Mouse (Mus musculus): ENCODE measurements around the gene Rhobtb3. TPM values are rescaled to one million over a fixed set of nuclear protein-coding genes. Genes with fewer than 3 reads are reported as not detected.

The Rhobtb3 gene
- polyA plus RNA-seq, 1 experiment from 2014 or later: 71.3 TPM

DNA sequence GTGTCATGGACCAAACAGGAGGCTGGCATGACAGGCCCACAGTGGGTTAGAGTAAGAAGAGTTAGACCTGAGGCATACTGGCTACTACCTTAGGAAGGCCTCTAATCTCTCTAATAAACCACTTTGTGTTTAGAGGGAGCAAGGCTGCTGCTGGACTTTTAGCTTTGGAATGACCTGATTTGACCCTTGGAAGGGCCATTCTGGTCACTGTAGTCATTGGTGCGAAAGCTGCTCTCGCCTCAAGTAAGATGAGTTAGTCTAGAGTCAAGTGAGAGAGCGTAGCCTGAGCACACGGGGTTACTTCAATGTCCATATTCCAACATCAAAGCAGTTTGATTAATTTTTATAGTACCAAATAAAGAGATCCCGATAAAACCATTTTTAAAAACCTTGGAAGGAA lies 100.4 kb downstream of the Rhobtb3 start:
- Histone ChIP-seq H3K27ac (no peak overlapping the region), H3K36me3 (no peaks in the 10 kb centered on the region), H3K9ac (no peak overlapping the region), H3K4me1 (peaks cover 16% of the 10 kb centered on the region), H3K4me3 (no peak overlapping the region), H3K4me2 (replicated peaks) (no peak overlapping the region), H3K9me3 (no peaks in the 10 kb centered on the region), H3K27me3 (no peaks in the 10 kb centered on the region)
- WGBS: 94% methylated on average over 5 of the region's 5 CpGs
- ATAC-seq (ENCODE audit: insufficient number of reproducible peaks, insufficient read depth, low FRiP score, low TSS enrichment): no peak

DNA sequence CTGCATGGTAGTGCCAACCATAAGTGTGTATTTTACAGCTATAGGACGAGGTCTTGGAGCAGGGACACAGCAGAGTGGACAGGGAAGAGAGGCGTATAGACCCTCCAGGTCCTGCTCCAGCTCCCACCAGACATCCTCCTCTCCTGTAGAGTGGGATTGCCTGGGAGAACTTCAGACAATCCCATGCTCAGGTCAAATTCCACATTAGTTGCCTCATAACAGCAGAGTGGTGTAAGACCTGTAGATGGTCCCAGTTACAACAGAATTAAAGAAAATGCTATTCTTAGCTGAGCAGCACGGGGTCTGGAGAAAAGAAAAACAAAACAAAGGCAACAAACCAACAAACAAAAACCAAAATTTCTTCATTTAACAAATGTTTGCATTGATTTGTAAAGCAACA lies 101.8 kb downstream of the Rhobtb3 start:
- H3K27me3 ChIP-seq: no peaks in the 10 kb centered on the region
- 85% methylated on average over 3 of the region's 3 CpGs for WGBS
- no peak for ATAC-seq (ENCODE audit: insufficient number of reproducible peaks, insufficient read depth, low FRiP score, low TSS enrichment)
- H3K9me3 ChIP-seq: no peaks in the 10 kb centered on the region
- no peaks in the 10 kb centered on the region for H3K36me3 ChIP-seq
- H3K27ac ChIP-seq: no peak overlapping the region
- H3K4me3 ChIP-seq: no peak overlapping the region
- no peak overlapping the region for H3K9ac ChIP-seq
- no peak overlapping the region for H3K4me2 ChIP-seq (replicated peaks)
- peaks cover 16% of the 10 kb centered on the region for H3K4me1 ChIP-seq

DNA sequence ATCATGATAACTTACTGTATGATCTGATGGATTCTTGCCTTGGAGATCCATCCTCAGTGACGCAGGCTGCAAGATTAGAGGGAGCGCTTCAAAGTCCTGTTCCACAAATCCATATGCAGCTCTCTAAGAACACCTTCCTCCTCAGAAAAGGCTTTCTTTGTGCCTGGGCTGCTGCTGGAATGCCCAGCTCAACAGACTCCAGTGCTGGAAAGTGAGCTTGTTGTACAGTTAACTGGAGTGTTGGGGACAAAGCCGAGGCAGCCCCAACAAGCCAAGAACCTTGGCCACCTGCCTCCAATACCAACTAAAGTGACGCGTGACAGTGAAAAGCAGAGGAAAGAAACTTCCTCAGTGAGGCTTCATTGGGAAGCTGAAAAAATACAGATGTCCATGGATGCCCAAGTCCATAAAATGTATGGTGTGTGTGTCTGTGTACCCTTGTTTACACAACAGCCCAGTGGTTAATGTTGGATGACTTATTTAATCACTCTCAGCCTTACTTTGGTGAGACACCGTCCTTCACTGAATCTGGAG lies 102.9 kb downstream of the Rhobtb3 start:
- Histone ChIP-seq H3K36me3 (no peaks in the 10 kb centered on the region), H3K27me3 (no peaks in the 10 kb centered on the region), H3K4me1 (peaks cover 16% of the 10 kb centered on the region), H3K27ac (peak overlapping the region; percentile 72; the same call in 1 of the 2 replicates), H3K4me3 (peak overlapping the region; percentile 55), H3K9me3 (no peaks in the 10 kb centered on the region), H3K9ac (peak overlapping the region; percentile 49; the same call in 1 of the 2 replicates), H3K4me2 (replicated peaks) (peak overlapping the region; percentile 71)
- no peak for ATAC-seq (ENCODE audit: insufficient number of reproducible peaks, insufficient read depth, low FRiP score, low TSS enrichment)
- 61% methylated on average over 6 of the region's 6 CpGs for WGBS

DNA sequence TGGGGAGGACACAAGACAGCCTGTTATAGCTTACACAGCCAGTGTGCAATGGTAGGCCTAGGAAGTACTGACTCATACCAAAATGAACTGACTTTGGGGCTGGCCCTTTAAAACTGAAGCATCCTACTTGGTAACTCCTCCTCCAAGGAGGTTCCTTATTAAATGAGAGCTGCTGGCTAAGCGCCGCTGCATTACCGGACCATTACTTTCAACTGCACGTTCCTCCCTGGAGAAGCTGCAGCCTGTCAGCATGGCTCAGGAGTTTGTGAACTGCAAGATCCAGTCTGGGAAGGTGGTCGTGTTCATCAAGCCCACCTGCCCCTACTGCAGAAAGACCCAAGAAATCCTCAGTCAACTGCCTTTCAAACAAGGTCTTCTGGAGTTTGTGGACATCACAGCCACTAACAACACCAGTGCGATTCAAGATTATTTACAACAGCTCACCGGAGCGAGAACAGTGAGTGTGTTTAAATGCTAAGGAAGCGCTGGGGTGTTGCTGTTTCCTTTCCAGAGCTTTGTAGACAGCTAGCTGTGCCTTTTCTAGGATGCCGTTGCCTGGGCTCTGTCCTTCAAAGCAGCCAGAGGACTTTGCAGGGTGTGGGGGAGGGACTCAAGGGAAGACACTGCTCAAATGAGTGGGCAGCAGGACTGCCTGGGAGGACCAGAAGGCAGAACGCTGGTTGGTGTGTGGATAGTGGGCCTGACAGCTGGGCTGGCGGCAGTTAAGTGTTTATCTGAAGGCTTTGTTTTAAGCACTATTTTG lies 103.8 kb downstream of the Rhobtb3 start, which contains the start of gene Glrx:
TSS of gene Glrx (plus strand) at position 150 of the 763 bp plus-strand sequence.
- WGBS: under 1% methylated on average over 12 of the region's 12 CpGs
- Histone ChIP-seq H3K27me3 (no peaks in the 10 kb centered on the region), H3K4me3 (peak within 1 kb of the TSS; percentile 55), H3K4me2 (replicated peaks) (peak within 1 kb of the TSS; percentile 71), H3K9me3 (no peaks in the 10 kb centered on the region), H3K9ac (peak within 1 kb of the TSS; percentile 49), H3K4me1 (peaks cover 16% of the 10 kb centered on the region), H3K27ac (peak within 1 kb of the TSS; percentile 72), H3K36me3 (no peaks in the 10 kb centered on the region)
- ATAC-seq (ENCODE audit: insufficient number of reproducible peaks, insufficient read depth, low FRiP score, low TSS enrichment): peak; percentile 79

DNA sequence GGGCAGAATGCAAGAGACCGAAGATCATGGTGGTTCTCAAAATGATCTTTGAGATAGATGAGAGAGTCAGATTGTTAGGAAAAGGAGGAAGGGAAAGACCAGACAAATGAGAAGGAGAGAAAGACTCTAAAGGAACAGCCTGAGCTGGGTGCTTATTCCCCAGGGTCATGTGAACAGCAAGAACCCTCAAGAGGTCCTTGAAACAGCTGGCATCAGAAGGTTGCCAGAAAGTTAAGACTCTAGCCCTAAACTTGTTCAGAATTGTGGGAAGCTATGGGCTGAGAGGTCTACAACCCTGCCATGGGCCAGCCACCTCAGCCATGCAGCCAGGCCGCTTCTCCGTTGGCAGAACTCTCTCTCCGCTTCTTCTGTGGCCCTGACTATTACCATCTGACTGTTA lies 105.2 kb downstream of the Rhobtb3 start:
- H3K9ac ChIP-seq: no peak overlapping the region
- no peak overlapping the region for H3K4me3 ChIP-seq
- H3K27me3 ChIP-seq: no peaks in the 10 kb centered on the region
- H3K36me3 ChIP-seq: no peaks in the 10 kb centered on the region
- WGBS: 83% methylated on average over 4 of the region's 4 CpGs
- H3K4me2 ChIP-seq (replicated peaks): no peak overlapping the region
- no peak overlapping the region for H3K27ac ChIP-seq
- H3K9me3 ChIP-seq: no peaks in the 10 kb centered on the region
- peaks cover 16% of the 10 kb centered on the region for H3K4me1 ChIP-seq
- no peak for ATAC-seq (ENCODE audit: insufficient number of reproducible peaks, insufficient read depth, low FRiP score, low TSS enrichment)

DNA sequence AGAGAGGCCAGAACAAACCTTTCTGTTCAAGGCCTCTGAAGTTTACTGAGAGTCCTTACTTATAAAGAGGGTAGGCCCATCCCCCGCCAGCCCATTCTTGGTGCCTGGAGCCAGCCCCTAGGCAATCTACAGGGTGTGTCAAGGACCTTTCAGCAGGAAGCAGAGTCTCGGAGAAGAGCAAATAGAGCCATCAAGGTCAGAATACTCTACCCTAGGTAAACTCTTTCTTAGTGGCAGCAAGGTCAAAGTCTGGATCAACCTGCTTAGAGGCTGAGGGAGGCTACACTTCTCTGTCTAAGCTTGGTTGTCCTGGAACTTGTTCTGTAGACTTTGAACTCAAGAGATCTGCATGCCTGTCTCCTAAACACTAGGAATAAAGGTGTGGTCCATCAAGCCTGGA lies 108.3 kb downstream of the Rhobtb3 start:
- Histone ChIP-seq H3K27ac (no peak overlapping the region), H3K9me3 (no peaks in the 10 kb centered on the region), H3K4me3 (no peak overlapping the region), H3K27me3 (no peaks in the 10 kb centered on the region), H3K36me3 (no peaks in the 10 kb centered on the region), H3K4me2 (replicated peaks) (no peak overlapping the region), H3K9ac (no peak overlapping the region), H3K4me1 (peaks cover 2% of the 10 kb centered on the region)
- 65% methylated on average over 2 of the region's 2 CpGs for WGBS
- no peak for ATAC-seq (ENCODE audit: insufficient number of reproducible peaks, insufficient read depth, low FRiP score, low TSS enrichment)

DNA sequence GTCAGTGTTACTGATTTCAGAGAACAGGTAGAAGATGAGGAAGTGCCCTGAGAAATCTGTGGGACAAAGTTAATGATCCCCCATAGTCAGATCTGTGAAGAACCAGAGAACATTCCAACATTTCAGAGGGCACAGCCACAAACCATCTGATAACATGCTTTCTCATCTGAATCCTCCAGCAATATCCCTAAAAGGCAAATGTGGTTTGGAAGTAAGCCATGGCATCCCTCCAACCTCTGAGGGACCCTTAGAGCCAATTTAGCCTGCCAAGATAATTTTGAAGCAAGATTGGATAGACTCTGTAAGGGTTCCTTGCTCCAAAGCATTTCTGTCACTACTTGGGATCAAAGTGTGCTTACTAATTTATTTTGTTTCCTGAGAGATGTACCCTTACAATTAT lies 110.2 kb downstream of the Rhobtb3 start:
- no peak overlapping the region for H3K9ac ChIP-seq
- H3K9me3 ChIP-seq: no peaks in the 10 kb centered on the region
- H3K27me3 ChIP-seq: no peaks in the 10 kb centered on the region
- no peak overlapping the region for H3K4me3 ChIP-seq
- no peak for ATAC-seq (ENCODE audit: insufficient number of reproducible peaks, insufficient read depth, low FRiP score, low TSS enrichment)
- H3K4me2 ChIP-seq (replicated peaks): no peak overlapping the region
- no peaks in the 10 kb centered on the region for H3K36me3 ChIP-seq
- no peaks in the 10 kb centered on the region for H3K4me1 ChIP-seq
- H3K27ac ChIP-seq: no peak overlapping the region

DNA sequence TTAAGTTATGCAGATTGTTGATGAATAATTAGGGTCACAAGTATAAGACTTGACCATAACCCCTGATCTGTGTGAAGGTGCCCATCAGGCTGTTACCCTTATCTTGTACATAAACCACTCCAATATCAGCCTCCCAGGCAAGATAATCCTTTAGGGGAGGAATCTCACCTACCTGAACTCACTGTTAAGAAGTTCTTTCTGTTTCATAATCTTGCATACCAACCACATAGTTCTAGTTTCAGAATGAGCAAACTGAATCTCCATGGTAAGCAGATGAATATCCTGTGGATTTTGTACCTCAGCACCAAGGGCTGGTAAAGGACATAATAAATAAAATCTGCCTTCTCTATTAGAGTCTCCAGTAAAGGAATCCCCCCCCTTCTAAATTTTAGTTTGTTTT lies 111.0 kb downstream of the Rhobtb3 start:
- no peak overlapping the region for H3K27ac ChIP-seq
- no peak overlapping the region for H3K4me2 ChIP-seq (replicated peaks)
- no peaks in the 10 kb centered on the region for H3K27me3 ChIP-seq
- H3K4me1 ChIP-seq: no peaks in the 10 kb centered on the region
- no peak overlapping the region for H3K9ac ChIP-seq
- no peaks in the 10 kb centered on the region for H3K36me3 ChIP-seq
- H3K4me3 ChIP-seq: no peak overlapping the region
- no peaks in the 10 kb centered on the region for H3K9me3 ChIP-seq
- no peak for ATAC-seq (ENCODE audit: insufficient number of reproducible peaks, insufficient read depth, low FRiP score, low TSS enrichment)

DNA sequence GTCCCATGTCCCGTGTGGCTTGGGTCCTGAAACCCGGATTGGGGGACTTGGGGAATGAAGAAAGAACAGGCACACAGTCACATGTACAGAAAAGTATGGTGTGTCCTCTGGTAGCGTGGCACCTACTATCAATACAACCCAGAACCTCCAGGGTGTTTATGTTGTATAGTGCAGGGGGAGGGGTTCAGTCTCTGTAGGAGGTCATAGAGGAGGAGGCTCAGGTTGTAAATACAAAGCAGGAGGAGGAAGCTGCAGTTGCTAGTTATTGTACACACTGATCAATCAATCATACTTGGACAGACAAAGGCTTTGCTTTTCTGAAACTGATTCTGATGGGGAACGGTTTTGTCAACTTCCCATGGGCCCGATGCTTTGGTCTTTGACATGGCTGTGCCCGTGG lies 112.0 kb downstream of the Rhobtb3 start:
- Histone ChIP-seq H3K27ac (no peak overlapping the region), H3K36me3 (no peaks in the 10 kb centered on the region), H3K4me3 (no peak overlapping the region), H3K27me3 (no peaks in the 10 kb centered on the region), H3K9ac (no peak overlapping the region), H3K4me2 (replicated peaks) (no peak overlapping the region), H3K4me1 (no peaks in the 10 kb centered on the region), H3K9me3 (no peaks in the 10 kb centered on the region)
- 78% methylated on average over 6 of the region's 6 CpGs for WGBS
- ATAC-seq (ENCODE audit: insufficient number of reproducible peaks, insufficient read depth, low FRiP score, low TSS enrichment): no peak

DNA sequence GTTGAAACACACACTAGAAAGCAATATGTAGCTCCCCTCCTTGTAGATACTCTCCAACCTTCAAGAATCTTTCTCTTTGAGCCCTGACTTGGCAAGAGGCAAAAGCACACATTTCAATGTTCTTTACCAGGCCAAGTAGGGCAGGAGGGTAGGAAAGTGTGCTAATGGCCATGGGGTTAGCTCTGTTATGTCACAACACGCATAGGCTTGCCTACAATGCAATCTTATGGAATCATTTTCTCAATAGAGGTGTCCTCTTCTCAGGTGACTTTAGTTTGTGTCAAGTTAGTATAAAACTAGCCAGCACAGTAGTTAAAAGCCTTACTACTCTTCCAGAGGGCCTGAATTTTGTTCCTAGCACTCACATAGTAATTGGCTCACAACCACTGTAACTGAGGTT lies 113.0 kb downstream of the Rhobtb3 start:
- no peak for ATAC-seq (ENCODE audit: insufficient number of reproducible peaks, insufficient read depth, low FRiP score, low TSS enrichment)
- 90% methylated on average over 1 of the region's 1 CpGs for WGBS
- H3K27ac ChIP-seq: no peak overlapping the region

DNA sequence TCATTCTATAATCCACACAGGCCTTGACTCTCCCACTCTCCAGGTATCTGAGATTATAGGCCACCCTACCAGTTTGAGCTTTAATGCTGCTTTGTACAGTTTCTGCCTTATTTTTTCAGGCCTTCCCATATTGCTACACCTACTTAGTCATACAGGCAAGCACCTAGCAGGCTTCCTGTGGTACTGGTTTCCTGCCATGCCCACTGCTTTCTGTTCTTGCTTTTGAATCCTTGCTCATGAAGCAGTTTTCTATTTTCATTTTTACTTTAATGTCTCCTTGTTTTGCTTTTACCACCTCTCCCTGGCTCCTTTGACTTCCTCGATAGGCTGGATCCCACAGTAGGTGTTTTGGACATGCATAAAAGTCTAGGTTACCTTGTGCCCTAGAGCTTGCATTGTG lies 118.3 kb downstream of the Rhobtb3 start:
- Histone ChIP-seq H3K4me1 (no peaks in the 10 kb centered on the region), H3K9ac (no peak overlapping the region), H3K27me3 (no peaks in the 10 kb centered on the region), H3K4me2 (replicated peaks) (no peak overlapping the region), H3K9me3 (no peaks in the 10 kb centered on the region), H3K36me3 (no peaks in the 10 kb centered on the region), H3K4me3 (no peak overlapping the region), H3K27ac (no peak overlapping the region)
- 93% methylated on average over 1 of the region's 1 CpGs for WGBS
- ATAC-seq (ENCODE audit: insufficient number of reproducible peaks, insufficient read depth, low FRiP score, low TSS enrichment): no peak

More for the DNA sequence above, 113.0 kb downstream of the Rhobtb3 start:
- H3K36me3 ChIP-seq: no peaks in the 10 kb centered on the region
- no peaks in the 10 kb centered on the region for H3K27me3 ChIP-seq
- no peak overlapping the region for H3K4me2 ChIP-seq (replicated peaks)
- H3K9ac ChIP-seq: no peak overlapping the region
- H3K9me3 ChIP-seq: no peaks in the 10 kb centered on the region
- no peaks in the 10 kb centered on the region for H3K4me1 ChIP-seq
- no peak overlapping the region for H3K4me3 ChIP-seq

DNA sequence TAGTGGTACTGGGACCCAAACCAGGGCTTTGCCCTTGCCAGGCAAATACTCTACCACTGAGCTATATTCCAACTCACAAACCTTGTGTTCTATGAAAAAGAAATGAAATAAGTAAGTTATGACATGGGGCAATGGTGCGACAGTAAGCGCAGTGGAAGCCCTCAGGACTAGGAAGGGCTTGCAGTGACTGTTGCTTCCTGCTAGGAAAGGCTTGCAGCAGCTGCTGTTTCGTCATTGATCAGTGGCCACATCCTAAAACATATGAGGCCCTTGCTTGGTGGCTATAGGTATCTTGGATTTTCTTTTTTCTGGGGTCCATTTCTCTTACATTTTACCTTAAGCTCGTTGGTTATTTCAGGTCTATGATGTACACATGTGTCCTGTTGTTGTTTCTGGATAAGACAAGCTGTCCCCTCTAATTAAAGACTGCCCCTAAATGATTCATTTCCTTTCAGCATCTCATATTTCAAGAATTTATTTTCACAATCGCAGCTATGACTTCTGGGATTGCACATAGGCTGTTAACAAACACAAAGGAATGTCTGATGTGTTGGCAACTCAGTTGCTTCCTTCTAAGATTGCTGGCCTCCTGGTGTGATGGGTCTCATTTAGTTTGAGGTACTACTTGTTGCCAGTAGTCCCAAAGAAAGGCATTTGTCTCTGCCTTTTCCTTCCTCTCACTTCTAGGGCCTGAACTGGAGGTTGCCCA lies 119.0 kb downstream of the Rhobtb3 start:
- WGBS: 72% methylated on average over 5 of the region's 5 CpGs
- ATAC-seq (ENCODE audit: insufficient number of reproducible peaks, insufficient read depth, low FRiP score, low TSS enrichment): no peak

More for the DNA sequence above, 119.0 kb downstream of the Rhobtb3 start:
- H3K9ac ChIP-seq: no peak overlapping the region
- H3K27me3 ChIP-seq: no peaks in the 10 kb centered on the region
- no peaks in the 10 kb centered on the region for H3K4me1 ChIP-seq
- no peak overlapping the region for H3K4me3 ChIP-seq
- H3K27ac ChIP-seq: no peak overlapping the region
- H3K9me3 ChIP-seq: no peaks in the 10 kb centered on the region
- no peak overlapping the region for H3K4me2 ChIP-seq (replicated peaks)
- no peaks in the 10 kb centered on the region for H3K36me3 ChIP-seq

Measured in embryonic facial prominence, embryonic 12.5 days (tissue).